Mouse (Mus musculus) spleen, embryonic (tissue): Measurements from ENCODE around the gene Gm11214.

Experiments used
- CTCF ChIA-PET: fragments of 350-600 bp; sonication (Branson Sonifier 250); formaldehyde crosslinking; loops from one replicate; lab custom pipeline; 2022; lab: Charles Lee

Gm11214 gene

GRCm38 (mm10) chr4:63661426-63661825 lies 1.8 kb downstream of the Gm11214 start:
- CTCF ChIA-PET, result no interaction called here

DNA sequence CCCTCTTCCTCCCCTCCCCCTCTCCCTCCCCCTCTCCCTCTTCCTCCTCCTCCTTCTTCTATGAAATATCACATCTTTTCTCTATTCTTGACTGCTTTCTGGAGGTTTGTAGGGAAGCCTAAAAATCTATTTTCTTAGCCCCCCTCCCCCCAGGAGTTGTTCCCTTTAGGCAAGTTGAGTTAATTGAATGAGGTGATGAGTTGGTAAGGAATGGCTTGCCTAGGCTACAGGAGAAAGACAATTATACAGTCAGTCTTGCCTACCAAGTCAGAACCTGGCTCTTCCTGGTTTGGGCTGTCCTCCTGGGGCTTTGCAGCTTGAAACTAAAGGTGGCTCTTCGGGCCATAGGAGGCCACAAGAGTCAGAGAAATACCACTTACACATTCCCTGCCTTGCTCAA lies 3.4 kb downstream of the Gm11214 start:
- CTCF ChIA-PET, result no interaction called here

- CTCF ChIA-PET, result no interaction called here
Measured at GRCm38 (mm10) chr4:63659086-63659485, 4.1 kb downstream of the Gm11214 start.

DNA sequence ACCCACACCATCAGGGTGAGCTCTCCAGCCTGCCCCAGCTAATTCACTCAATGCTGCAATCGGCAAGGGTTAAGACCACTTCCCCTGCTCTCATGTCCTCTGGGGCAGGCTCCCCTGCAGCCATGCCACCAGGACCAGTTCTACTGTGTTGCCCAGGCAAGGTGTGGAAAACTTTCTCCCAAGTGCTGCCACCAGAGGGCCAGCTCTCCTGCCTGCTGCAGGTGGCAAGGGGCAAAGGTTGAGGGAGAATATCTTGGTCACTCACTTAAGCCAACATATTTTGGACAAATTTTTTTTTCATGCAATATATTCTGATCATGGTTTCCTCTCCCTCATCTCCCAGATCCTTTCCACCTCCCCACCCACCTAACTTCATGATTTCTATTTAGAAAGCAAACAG lies 8.8 kb downstream of the Gm11214 start:
- CTCF ChIA-PET, result no interaction called here

GRCm38 (mm10) chr4:63643956-63644726 lies 19.0 kb downstream of the Gm11214 start:
- CTCF ChIA-PET, result no interaction called here

GRCm38 (mm10) chr4:63639842-63640241 lies 23.3 kb downstream of the Gm11214 start:
- CTCF ChIA-PET, result no interaction called here

DNA sequence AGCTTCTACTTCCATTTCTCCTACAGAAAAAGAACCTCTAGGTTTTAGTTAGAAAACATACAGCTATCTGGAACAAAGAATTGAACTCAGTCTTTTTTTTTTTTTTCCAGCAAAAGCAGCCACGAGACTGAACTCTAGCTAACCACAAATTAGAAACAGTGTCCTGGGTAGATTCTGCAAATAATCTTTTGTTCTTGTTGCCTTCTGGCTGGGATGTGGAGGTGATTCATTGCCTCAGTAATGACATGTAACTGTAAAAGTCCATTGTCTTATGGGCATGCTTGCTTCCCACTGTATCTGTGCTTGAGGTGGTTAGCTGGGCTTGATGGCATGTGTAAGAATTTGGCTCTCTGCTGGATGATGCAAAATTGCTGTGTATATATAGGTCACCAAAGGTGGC lies 24.6 kb downstream of the Gm11214 start:
- CTCF ChIA-PET, result no interaction called here

DNA sequence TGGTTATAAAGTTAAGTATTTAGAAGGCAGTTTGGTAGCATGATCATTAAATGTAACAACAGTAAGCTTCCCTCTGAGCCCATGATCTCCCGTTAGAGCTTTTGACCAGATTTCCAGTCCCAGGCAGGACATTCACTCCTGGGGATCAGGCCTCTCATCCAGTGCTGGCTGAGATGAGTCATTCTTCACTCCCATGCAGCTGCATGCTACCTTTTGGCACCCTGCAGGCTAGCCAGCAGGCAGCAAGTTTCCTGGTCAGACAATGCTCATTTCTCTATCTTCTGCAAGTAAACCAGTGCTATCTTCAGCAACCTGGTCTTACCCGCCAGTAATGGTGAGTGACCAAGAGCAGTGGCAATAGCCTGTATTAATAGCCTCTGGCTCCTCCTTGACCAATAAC lies 30.0 kb downstream of the Gm11214 start:
- CTCF ChIA-PET, result no interaction called here

- CTCF ChIA-PET, result no interaction called here
Measured at GRCm38 (mm10) chr4:63627111-63627510, 36.1 kb downstream of the Gm11214 start.

DNA sequence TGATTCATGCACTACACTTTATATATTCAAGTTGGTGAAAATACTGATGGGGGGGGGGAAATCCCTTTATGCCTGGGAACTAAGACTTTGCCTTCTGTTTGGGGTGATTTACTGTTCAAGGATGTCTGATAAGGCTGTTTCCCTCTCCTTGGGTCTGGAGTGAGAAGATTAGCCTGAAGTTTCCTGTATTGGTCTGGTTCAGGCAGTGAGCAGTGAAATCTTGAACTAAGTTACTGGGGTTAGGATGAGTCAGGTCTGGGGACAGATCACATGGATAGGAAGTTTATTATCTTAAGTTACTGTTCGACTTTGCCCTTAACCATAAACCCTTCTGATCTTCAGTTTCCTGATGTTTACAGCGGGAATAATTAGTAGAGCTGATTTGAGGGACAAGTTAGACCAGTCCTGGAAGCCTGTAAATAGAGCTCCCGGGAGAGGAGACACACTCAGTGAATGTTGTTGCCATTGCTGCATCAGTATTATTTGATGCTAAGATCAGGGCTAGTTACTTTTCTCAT lies 37.6 kb downstream of the Gm11214 start:
- CTCF ChIA-PET, result no interaction called here

DNA sequence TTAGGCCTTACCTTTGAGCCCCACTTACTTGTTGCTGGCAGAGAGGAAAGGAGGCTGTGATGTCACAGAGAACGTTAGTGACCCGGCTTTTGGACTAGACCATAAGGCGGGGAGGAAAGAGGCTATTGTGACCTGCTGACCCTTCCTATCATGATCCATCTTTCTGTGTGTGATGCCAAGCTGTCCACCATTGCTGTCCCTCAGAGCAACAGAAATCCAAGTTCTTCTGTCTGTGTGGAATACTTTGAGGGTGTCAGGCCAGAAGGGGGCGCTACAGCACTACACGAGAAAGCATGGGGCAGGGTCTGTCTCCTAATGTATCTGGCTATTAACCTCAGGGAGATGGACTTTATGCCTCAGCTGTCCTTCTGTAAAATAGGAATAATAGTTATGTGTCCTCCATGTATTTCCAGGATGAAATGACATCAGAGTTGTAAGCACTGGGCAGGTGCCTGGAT lies 40.8 kb downstream of the Gm11214 start, which contains the start of gene Tex48:
Tex48 (minus strand) TSS at position 51 of the 458 bp plus-strand sequence.
- CTCF ChIA-PET, result no interaction called here

- CTCF ChIA-PET, result no interaction called here
Measured at GRCm38 (mm10) chr4:63621861-63622260, 41.3 kb downstream of the Gm11214 start.
